Mouse (Mus musculus) liver, embryonic 12.5 days (tissue): ENCODE measurements at regions not wholly inside any gene's neighbourhood (a gene's known extent, or its start where the extent isn't known, plus 50 kb on each side); places are given as distances from the start of the nearest gene placed in this dataset.

Source experiments
- ATAC-seq: fragments of 200-750 bp; cut with Nextera tagmentation; 2 replicates; pipeline ENCODE4 v1.8.0; 2017; ENCODE audit warnings: moderate number of reproducible peaks, mild to moderate bottlenecking, moderate library complexity
- H3K27ac ChIP-seq: fragments of 300-500 bp; sonication (generic); 2 replicates; pipeline ENCODE4 v1.5.1; 2016; ENCODE audit warnings: mild to moderate bottlenecking
- H3K27me3 ChIP-seq: fragments of 300-500 bp; sonication (generic); replicated peaks from 2 replicates; pipeline ENCODE4 v1.6.1; 2016; ENCODE audit warnings: mild to moderate bottlenecking, moderate library complexity
- H3K36me3 ChIP-seq: fragments of 300-500 bp; sonication (generic); 2 replicates; pipeline ENCODE4 v1.6.1; 2016; ENCODE audit warnings: mild to moderate bottlenecking, moderate library complexity
- H3K4me1 ChIP-seq: fragments of 300-500 bp; sonication (generic); 2 replicates; pipeline ENCODE4 v1.6.1; 2016
- H3K4me2 ChIP-seq: fragments of 300-500 bp; sonication (generic); 2 replicates; pipeline ENCODE4 v1.6.1; 2016; ENCODE audit warnings: mild to moderate bottlenecking, moderate library complexity
- H3K4me3 ChIP-seq: fragments of 300-500 bp; sonication (generic); 2 replicates; pipeline ENCODE4 v1.5.1; 2016; ENCODE audit warnings: mild to moderate bottlenecking, moderate library complexity
- H3K9ac ChIP-seq: fragments of 300-500 bp; sonication (generic); 2 replicates; pipeline ENCODE4 v1.6.1; 2016; ENCODE audit warnings: mild to moderate bottlenecking, moderate library complexity
- H3K9me3 ChIP-seq: fragments of 300-500 bp; sonication (generic); replicated peaks from 2 replicates; pipeline ENCODE4 v1.6.1; 2016; ENCODE audit warnings: mild to moderate bottlenecking, moderate library complexity
- WGBS: fragments of 180-500 bp; shearing (Covaris S2); methylation state at CpG from one replicate; pipeline ENCODE4 v1.1.7; 2016; ENCODE audit not compliant: insufficient replicate concordance; 5-methylcytosine and 5-hydroxymethylcytosine counted together

- Histone ChIP-seq H3K4me2 (no peak overlapping the region), H3K4me3 (no peak overlapping the region), H3K27ac (no peak overlapping the region), H3K27me3 (no peaks in the 10 kb centered on the region), H3K36me3 (no peaks in the 10 kb centered on the region), H3K9me3 (no peaks in the 10 kb centered on the region), H3K9ac (no peak overlapping the region), H3K4me1 (no peaks in the 10 kb centered on the region)
- 78% methylated on average over 5 of the region's 5 CpGs for WGBS
- ATAC-seq = no peak
These were observed 404.8 kb upstream of the Frg1 start for GRCm38 (mm10) chr8:41821676-41822075.

DNA sequence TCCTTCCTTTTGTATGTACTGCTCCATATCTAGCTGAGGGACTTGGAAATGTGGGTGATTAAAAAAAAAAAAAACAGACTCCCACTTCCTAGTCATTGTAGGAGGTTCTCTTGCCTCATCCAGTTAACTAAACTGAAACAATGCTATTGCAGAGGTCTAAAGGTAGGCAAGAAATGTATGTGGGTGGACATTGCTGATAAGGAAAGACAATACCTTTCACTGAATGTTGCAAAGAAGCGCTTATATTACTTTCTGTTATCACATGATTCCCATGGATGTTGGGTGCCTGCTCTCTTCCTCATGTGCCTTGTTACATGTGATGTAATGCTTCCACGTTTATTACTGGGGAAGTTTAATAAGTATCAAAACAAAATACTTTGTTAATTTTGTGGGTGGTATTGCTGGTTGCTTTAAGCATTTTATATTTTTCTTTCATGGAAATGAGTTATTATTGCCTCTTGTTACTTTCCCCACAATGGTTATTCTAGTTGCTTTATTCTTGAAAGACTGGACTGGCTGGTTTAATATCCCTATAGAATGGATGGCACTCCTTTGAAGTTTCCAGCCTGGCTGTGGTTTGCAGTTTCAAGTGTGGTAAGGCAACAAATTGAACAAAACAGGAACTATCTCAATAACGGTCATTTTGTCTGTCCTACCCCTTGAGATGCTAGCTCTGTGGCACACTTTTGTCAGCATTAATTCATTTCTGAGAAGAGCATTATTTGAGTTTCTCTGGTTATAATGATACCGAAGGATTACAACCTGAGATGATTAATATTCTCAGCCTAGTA is 403.9 kb upstream of the Frg1 start:
- Histone ChIP-seq H3K9ac (no peak overlapping the region), H3K9me3 (no peaks in the 10 kb centered on the region), H3K36me3 (no peaks in the 10 kb centered on the region), H3K4me3 (no peak overlapping the region), H3K27me3 (no peaks in the 10 kb centered on the region), H3K27ac (no peak overlapping the region), H3K4me1 (no peaks in the 10 kb centered on the region), H3K4me2 (no peak overlapping the region)
- 46% methylated on average over 4 of the region's 4 CpGs for WGBS
- ATAC-seq = no peak

DNA sequence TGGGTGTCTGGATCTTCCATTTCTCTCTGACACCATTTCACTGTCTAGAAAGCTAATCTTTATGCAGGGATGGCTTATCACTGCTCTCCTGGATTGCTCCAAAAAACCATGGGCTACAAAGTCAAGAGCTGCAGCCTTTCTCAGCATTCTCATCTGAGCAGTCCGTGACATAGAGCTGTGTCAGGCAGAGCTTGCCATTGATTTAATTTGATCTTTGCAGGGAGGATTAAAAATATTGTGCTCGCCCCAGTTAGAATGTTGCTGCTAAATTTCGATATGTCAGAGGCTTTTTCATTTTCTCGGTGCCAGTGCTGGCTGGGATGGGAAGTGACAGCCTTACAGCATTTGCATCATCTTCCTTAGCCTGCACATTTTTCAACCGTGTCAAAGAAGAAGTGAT is 401.7 kb upstream of the Frg1 start:
- Histone ChIP-seq H3K27ac (no peak overlapping the region), H3K9me3 (no peaks in the 10 kb centered on the region), H3K4me2 (no peak overlapping the region), H3K27me3 (no peaks in the 10 kb centered on the region), H3K9ac (no peak overlapping the region), H3K4me1 (no peaks in the 10 kb centered on the region), H3K36me3 (no peaks in the 10 kb centered on the region), H3K4me3 (no peak overlapping the region)
- 64% methylated on average over 5 of the region's 5 CpGs for WGBS
- ATAC-seq = no peak

GRCm38 (mm10) chr8:41818079-41818478 is 401.2 kb upstream of the Frg1 start:
- Histone ChIP-seq H3K4me1 (no peaks in the 10 kb centered on the region), H3K27ac (no peak overlapping the region), H3K9me3 (no peaks in the 10 kb centered on the region), H3K9ac (no peak overlapping the region), H3K4me2 (no peak overlapping the region), H3K36me3 (no peaks in the 10 kb centered on the region), H3K27me3 (no peaks in the 10 kb centered on the region), H3K4me3 (no peak overlapping the region)
- 66% methylated on average over 1 of the region's 1 CpGs for WGBS
- no peak for ATAC-seq

DNA sequence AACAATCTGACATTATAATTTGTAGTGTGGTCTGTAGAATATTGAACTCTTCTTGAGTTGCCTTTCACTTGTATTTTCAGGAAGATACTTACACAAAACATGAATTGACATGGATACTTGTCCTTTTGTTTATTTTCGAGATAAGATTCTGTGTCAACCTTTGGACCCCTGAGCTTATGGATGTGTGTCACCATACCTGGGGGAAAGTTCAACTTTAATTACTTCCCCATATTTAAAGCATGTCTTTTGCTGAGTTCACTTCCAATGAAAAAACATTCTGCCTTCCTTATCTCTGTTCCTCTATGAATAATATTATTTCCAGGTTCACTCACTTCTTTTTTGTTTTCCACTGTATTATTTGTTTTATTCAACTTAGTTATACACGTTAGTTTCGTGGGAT is 398.4 kb upstream of the Frg1 start:
- Histone ChIP-seq H3K4me3 (no peak overlapping the region), H3K27me3 (no peaks in the 10 kb centered on the region), H3K9ac (no peak overlapping the region), H3K9me3 (no peaks in the 10 kb centered on the region), H3K27ac (no peak overlapping the region), H3K36me3 (no peaks in the 10 kb centered on the region), H3K4me2 (no peak overlapping the region), H3K4me1 (no peaks in the 10 kb centered on the region)
- WGBS = 60% methylated on average over 3 of the region's 3 CpGs
- ATAC-seq = no peak

GRCm38 (mm10) chr8:41795625-41796024 is 378.8 kb upstream of the Frg1 start:
- H3K9me3 ChIP-seq = no peaks in the 10 kb centered on the region
- H3K36me3 ChIP-seq = no peaks in the 10 kb centered on the region
- no peaks in the 10 kb centered on the region for H3K4me1 ChIP-seq
- no peak overlapping the region for H3K27ac ChIP-seq
- H3K9ac ChIP-seq = no peak overlapping the region
- no peak overlapping the region for H3K4me3 ChIP-seq
- 71% methylated on average over 2 of the region's 2 CpGs for WGBS
- no peak for ATAC-seq
- H3K27me3 ChIP-seq = no peaks in the 10 kb centered on the region
- H3K4me2 ChIP-seq = no peak overlapping the region

GRCm38 (mm10) chr8:41786952-41787861 is 370.3 kb upstream of the Frg1 start:
- H3K4me1 ChIP-seq = no peaks in the 10 kb centered on the region
- no peaks in the 10 kb centered on the region for H3K27me3 ChIP-seq
- H3K9me3 ChIP-seq = no peaks in the 10 kb centered on the region
- no peak overlapping the region for H3K4me2 ChIP-seq
- H3K4me3 ChIP-seq = no peak overlapping the region
- H3K9ac ChIP-seq = no peak overlapping the region
- no peak overlapping the region for H3K27ac ChIP-seq
- H3K36me3 ChIP-seq = no peaks in the 10 kb centered on the region
- 64% methylated on average over 9 of the region's 9 CpGs for WGBS
- no peak for ATAC-seq

DNA sequence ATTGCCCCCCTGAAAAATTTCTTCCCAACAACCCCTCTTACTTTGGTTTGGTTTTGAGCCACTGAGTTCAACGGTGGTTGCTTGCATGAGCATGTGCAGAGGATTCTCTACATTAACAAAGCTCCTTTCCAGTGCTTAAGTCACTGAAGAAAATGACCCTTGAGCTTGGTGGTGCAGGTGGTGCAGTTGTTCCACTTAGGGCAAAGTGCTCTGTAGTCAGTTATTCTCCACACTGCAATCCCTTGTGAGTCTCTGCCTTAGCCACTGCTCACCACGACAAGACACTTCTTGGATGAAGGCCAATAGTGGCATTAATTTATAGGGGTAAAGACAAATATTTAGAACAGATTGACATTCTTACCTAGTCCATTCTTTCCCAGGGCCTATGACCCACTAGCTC is 369.1 kb upstream of the Frg1 start:
- Histone ChIP-seq H3K9me3 (no peaks in the 10 kb centered on the region), H3K4me3 (no peak overlapping the region), H3K36me3 (no peaks in the 10 kb centered on the region), H3K4me1 (no peaks in the 10 kb centered on the region), H3K9ac (no peak overlapping the region), H3K27ac (no peak overlapping the region), H3K4me2 (no peak overlapping the region), H3K27me3 (no peaks in the 10 kb centered on the region)
- no peak for ATAC-seq
- 48% methylated on average over 2 of the region's 2 CpGs for WGBS

DNA sequence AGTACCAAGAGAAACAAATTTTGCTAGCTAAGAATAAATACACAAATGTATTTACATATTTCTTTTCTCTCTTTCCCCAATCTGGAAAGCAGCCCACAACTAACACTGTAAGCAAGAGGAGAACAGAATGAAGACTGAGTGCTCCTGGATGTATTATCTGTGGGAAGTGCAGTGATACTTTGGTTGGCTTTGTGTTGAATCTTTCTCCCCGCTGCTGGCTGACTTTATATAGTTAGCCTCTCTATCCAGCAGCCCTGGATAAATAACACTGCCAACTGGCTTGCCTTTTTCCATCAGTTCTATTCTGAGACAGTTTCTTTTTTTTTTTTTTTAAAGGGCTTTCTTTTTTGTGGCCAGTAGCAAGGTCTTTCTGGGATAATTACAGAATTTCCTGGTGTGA is 366.0 kb upstream of the Frg1 start:
- no peaks in the 10 kb centered on the region for H3K27me3 ChIP-seq
- no peak overlapping the region for H3K4me3 ChIP-seq
- H3K4me2 ChIP-seq = no peak overlapping the region
- H3K9me3 ChIP-seq = no peaks in the 10 kb centered on the region
- H3K36me3 ChIP-seq = no peaks in the 10 kb centered on the region
- 40% methylated on average over 1 of the region's 1 CpGs for WGBS
- no peak for ATAC-seq
- no peaks in the 10 kb centered on the region for H3K4me1 ChIP-seq
- H3K9ac ChIP-seq = no peak overlapping the region
- no peak overlapping the region for H3K27ac ChIP-seq

GRCm38 (mm10) chr8:41779459-41779858 is 362.6 kb upstream of the Frg1 start:
- no peaks in the 10 kb centered on the region for H3K4me1 ChIP-seq

DNA sequence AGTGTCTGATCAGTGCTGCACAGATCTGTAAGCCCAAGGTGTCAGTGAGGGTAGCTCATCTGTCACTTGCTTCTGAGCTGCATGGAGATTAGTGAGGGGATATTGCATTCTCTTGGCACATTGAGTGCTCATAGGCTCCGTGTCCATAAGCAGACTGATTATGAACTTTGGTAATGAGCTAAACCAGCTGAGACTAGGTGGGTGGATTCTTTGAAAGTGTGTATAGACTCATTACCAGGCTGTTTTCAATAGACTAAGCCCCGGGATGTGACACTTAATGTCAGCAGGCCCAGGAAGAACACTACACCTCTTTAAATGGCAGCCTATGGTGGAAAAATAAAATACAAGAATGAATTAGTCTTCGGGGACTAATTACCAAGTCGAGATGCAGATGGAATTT is 354.9 kb upstream of the Frg1 start:
- H3K4me3 ChIP-seq = no peak overlapping the region
- no peaks in the 10 kb centered on the region for H3K27me3 ChIP-seq
- H3K4me1 ChIP-seq = no peaks in the 10 kb centered on the region
- no peak overlapping the region for H3K27ac ChIP-seq
- no peaks in the 10 kb centered on the region for H3K36me3 ChIP-seq
- H3K4me2 ChIP-seq = no peak overlapping the region
- no peaks in the 10 kb centered on the region for H3K9me3 ChIP-seq
- 54% methylated on average over 4 of the region's 4 CpGs for WGBS
- H3K9ac ChIP-seq = no peak overlapping the region
- no peak for ATAC-seq

More at GRCm38 (mm10) chr8:41779459-41779858, 362.6 kb upstream of the Frg1 start:
- 78% methylated on average over 3 of the region's 3 CpGs for WGBS
- no peak overlapping the region for H3K27ac ChIP-seq
- no peaks in the 10 kb centered on the region for H3K9me3 ChIP-seq
- H3K4me2 ChIP-seq = no peak overlapping the region
- ATAC-seq = no peak
- H3K4me3 ChIP-seq = no peak overlapping the region
- no peak overlapping the region for H3K9ac ChIP-seq
- no peaks in the 10 kb centered on the region for H3K27me3 ChIP-seq
- H3K36me3 ChIP-seq = no peaks in the 10 kb centered on the region

- H3K9ac ChIP-seq = no peak overlapping the region
- no peaks in the 10 kb centered on the region for H3K36me3 ChIP-seq
- no peaks in the 10 kb centered on the region for H3K27me3 ChIP-seq
- 88% methylated on average over 1 of the region's 1 CpGs for WGBS
- no peak overlapping the region for H3K4me2 ChIP-seq
- no peaks in the 10 kb centered on the region for H3K4me1 ChIP-seq
- no peak overlapping the region for H3K4me3 ChIP-seq
- H3K27ac ChIP-seq = no peak overlapping the region
- no peak for ATAC-seq
- H3K9me3 ChIP-seq = no peaks in the 10 kb centered on the region
These were observed 336.6 kb upstream of the Frg1 start for GRCm38 (mm10) chr8:41753481-41753880.
